Mouse (Mus musculus): Measurements from ENCODE around the gene Crcp. TPM values are rescaled to one million over a fixed set of nuclear protein-coding genes. Genes with fewer than 3 reads are reported as not detected.

The Crcp gene
- polyA plus RNA-seq, 1 experiment from 2014 or later = 20.8 TPM

- Histone ChIP-seq H3K9me3 (ENCODE audit: low read length) (no peaks in the 10 kb centered on the region), H3K4me2 (ENCODE audit: low read depth, low read length) (no peak overlapping the region), H3K4me3 (ENCODE audit: low read depth, low read length) (no peak overlapping the region), H3K27ac (ENCODE audit: low read depth) (peak overlapping the region; percentile 65; the same call in 1 of the 2 replicates), H3K36me3 (replicated peaks; ENCODE audit: insufficient read depth, low read length) (peaks cover 9% of the 10 kb centered on the region; the same call in 1 of the 2 replicates), H3K9ac (replicated peaks) (no peak overlapping the region), H3K27me3 (ENCODE audit: insufficient read depth, low read length) (no peaks in the 10 kb centered on the region), H3K4me1 (ENCODE audit: insufficient read depth) (peaks cover 4% of the 10 kb centered on the region; the same call in 1 of the 2 replicates)
- 74% methylated on average over 12 of the region's 12 CpGs for WGBS (ENCODE audit: insufficient replicate concordance)
- DNase-seq (no peak), ATAC-seq (peak; percentile 28; the same call in 1 of the 2 replicates)
- TF ChIP-seq EP300 (IDR thresholded peaks at IDR 0.05; ENCODE audit: low read depth) = no peak
Measured at GRCm38 (mm10) chr5:130059413-130060328, 30.6 kb downstream of the Crcp start.

- Histone ChIP-seq H3K27me3 (ENCODE audit: insufficient read depth, low read length) (no peaks in the 10 kb centered on the region), H3K9me3 (ENCODE audit: low read length) (no peaks in the 10 kb centered on the region), H3K4me1 (ENCODE audit: insufficient read depth) (peaks cover 4% of the 10 kb centered on the region; the same call in 1 of the 2 replicates), H3K4me3 (ENCODE audit: low read depth, low read length) (no peak overlapping the region), H3K9ac (replicated peaks) (no peak overlapping the region), H3K27ac (ENCODE audit: low read depth) (peak overlapping the region; percentile 65; the same call in 1 of the 2 replicates), H3K36me3 (replicated peaks; ENCODE audit: insufficient read depth, low read length) (peaks cover 9% of the 10 kb centered on the region; the same call in 1 of the 2 replicates), H3K4me2 (ENCODE audit: low read depth, low read length) (no peak overlapping the region)
- WGBS (ENCODE audit: insufficient replicate concordance) = 64% methylated on average over 4 of the region's 4 CpGs
- ATAC-seq = peak; percentile 41; the same call in 1 of the 2 replicates
- TF ChIP-seq EP300 (IDR thresholded peaks at IDR 0.05; ENCODE audit: low read depth) (no peak), CTCF (IDR thresholded peaks at IDR 0.05; ENCODE audit: low read depth) (no peak)
- no peak for DNase-seq
Measured at GRCm38 (mm10) chr5:130060329-130060665, 31.2 kb downstream of the Crcp start.

DNA sequence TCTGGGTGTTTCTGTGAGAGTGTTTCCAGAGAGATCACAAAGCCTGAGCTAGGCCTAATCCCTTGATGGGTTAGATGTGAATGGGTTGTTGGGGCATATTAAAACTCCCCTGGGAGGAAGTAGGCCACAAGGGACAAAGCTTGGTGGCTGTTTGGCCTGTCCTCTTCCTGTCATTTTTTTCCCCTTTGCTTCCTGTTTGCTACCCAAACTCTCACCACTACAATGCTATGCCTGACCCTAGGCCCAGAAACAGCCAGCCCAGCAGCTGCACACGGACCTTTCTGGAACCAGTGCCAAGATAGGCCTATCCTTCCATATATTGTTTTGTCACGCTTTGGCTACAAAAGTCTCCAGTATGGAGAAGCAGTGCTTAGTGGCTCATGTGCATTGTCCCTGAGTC lies 33.0 kb downstream of the Crcp start:
- ATAC-seq = 0 out of 2 replicates have a peak, but pooled peaks have one; percentile 32
- TF ChIP-seq EP300 (IDR thresholded peaks at IDR 0.05; ENCODE audit: low read depth) = no peak
- TF ChIP-seq CTCF (IDR thresholded peaks at IDR 0.05; ENCODE audit: low read depth) = no peak
- H3K9ac ChIP-seq (replicated peaks) = no peak overlapping the region
- H3K4me3 ChIP-seq (ENCODE audit: low read depth, low read length) = no peak overlapping the region
- no peak overlapping the region for H3K4me2 ChIP-seq (ENCODE audit: low read depth, low read length)
- H3K27ac ChIP-seq (ENCODE audit: low read depth) = peak overlapping the region; percentile 30; the same call in 1 of the 2 replicates
- peaks cover 4% of the 10 kb centered on the region; the same call in 1 of the 2 replicates for H3K4me1 ChIP-seq (ENCODE audit: insufficient read depth)
- peaks cover 3% of the 10 kb centered on the region; the same call in 1 of the 2 replicates for H3K9me3 ChIP-seq (ENCODE audit: low read length)
- H3K36me3 ChIP-seq (replicated peaks; ENCODE audit: insufficient read depth, low read length) = peaks cover 9% of the 10 kb centered on the region; the same call in 1 of the 2 replicates
- no peaks in the 10 kb centered on the region for H3K27me3 ChIP-seq (ENCODE audit: insufficient read depth, low read length)
- WGBS (ENCODE audit: insufficient replicate concordance) = 48% methylated on average over 2 of the region's 2 CpGs
- no peak for DNase-seq

DNA sequence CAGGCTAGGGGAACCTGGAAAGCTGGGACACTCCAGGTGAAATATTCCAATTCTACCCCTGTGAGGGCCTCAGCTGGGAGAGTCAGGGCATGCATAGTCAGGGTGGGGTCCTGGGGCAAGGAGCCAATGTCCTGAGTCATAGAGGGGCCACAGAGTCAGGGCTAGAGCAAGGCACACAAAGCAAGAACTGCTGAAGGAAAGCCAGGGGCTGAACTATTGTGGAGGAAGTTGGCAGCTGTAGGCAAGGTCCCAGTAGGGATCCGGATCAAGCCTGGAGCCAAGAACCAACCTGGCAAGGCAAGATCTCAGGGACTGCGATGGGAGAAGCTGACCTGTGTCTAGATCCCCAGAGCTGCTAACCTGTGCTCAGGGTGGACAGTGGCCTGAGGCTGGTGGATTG lies 34.7 kb downstream of the Crcp start:
- H3K9me3 ChIP-seq (ENCODE audit: low read length) = peaks cover 3% of the 10 kb centered on the region; the same call in 1 of the 2 replicates
- peaks cover 9% of the 10 kb centered on the region; the same call in 1 of the 2 replicates for H3K36me3 ChIP-seq (replicated peaks; ENCODE audit: insufficient read depth, low read length)
- no peak overlapping the region for H3K4me2 ChIP-seq (ENCODE audit: low read depth, low read length)
- H3K9ac ChIP-seq (replicated peaks) = no peak overlapping the region
- no peak overlapping the region for H3K4me3 ChIP-seq (ENCODE audit: low read depth, low read length)
- H3K4me1 ChIP-seq (ENCODE audit: insufficient read depth) = peaks cover 4% of the 10 kb centered on the region; the same call in 1 of the 2 replicates
- WGBS (ENCODE audit: insufficient replicate concordance) = 76% methylated on average over 2 of the region's 2 CpGs
- no peak for ATAC-seq
- no peaks in the 10 kb centered on the region for H3K27me3 ChIP-seq (ENCODE audit: insufficient read depth, low read length)
- TF ChIP-seq EP300 (IDR thresholded peaks at IDR 0.05; ENCODE audit: low read depth) (no peak), CTCF (IDR thresholded peaks at IDR 0.05; ENCODE audit: low read depth) (no peak)
- no peak overlapping the region for H3K27ac ChIP-seq (ENCODE audit: low read depth)
- no peak for DNase-seq

- Histone ChIP-seq H3K4me1 (ENCODE audit: insufficient read depth) (no peaks in the 10 kb centered on the region), H3K4me2 (ENCODE audit: low read depth, low read length) (no peak overlapping the region), H3K27ac (ENCODE audit: low read depth) (no peak overlapping the region), H3K36me3 (replicated peaks; ENCODE audit: insufficient read depth, low read length) (no peaks in the 10 kb centered on the region), H3K9ac (replicated peaks) (no peak overlapping the region), H3K27me3 (ENCODE audit: insufficient read depth, low read length) (no peaks in the 10 kb centered on the region), H3K4me3 (ENCODE audit: low read depth, low read length) (no peak overlapping the region), H3K9me3 (ENCODE audit: low read length) (peaks cover 3% of the 10 kb centered on the region)
- TF ChIP-seq CTCF (IDR thresholded peaks at IDR 0.05; ENCODE audit: low read depth) = peak; percentile 72
- no peak for TF ChIP-seq EP300 (IDR thresholded peaks at IDR 0.05; ENCODE audit: low read depth)
- 90% methylated on average over 1 of the region's 1 CpGs for WGBS (ENCODE audit: insufficient replicate concordance)
- ATAC-seq = no peak
- no peak for DNase-seq
Measured at GRCm38 (mm10) chr5:130065579-130065978, 36.5 kb downstream of the Crcp start.

DNA sequence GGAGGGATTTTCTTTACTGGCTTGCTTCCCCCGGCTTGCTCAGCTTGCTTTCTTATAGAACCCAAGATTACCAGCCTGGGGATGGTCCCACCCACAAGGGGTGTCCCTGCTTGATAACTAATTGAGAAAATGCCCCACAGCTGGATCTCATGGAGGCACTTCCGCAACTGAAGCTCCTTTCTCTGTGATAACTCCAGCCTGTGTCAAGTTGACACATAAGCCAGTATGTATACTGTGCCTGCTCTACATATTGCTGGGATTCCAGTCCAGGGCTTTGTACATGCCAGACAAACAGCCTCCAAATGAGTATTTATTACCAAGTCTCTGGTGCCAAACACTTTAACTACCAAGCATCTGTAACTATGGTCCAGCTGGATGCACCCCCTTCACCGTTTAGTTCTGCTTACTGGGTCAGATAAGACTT lies 38.8 kb downstream of the Crcp start:
- TF ChIP-seq EP300 (IDR thresholded peaks at IDR 0.05; ENCODE audit: low read depth) (no peak), CTCF (IDR thresholded peaks at IDR 0.05; ENCODE audit: low read depth) (no peak)
- no peaks in the 10 kb centered on the region for H3K27me3 ChIP-seq (ENCODE audit: insufficient read depth, low read length)
- H3K27ac ChIP-seq (ENCODE audit: low read depth) = no peak overlapping the region
- DNase-seq (no peak), ATAC-seq (peak; percentile 68)
- 40% methylated on average over 3 of the region's 3 CpGs for WGBS (ENCODE audit: insufficient replicate concordance)
- no peak overlapping the region for H3K9ac ChIP-seq (replicated peaks)
- no peaks in the 10 kb centered on the region for H3K36me3 ChIP-seq (replicated peaks; ENCODE audit: insufficient read depth, low read length)
- H3K4me1 ChIP-seq (ENCODE audit: insufficient read depth) = no peaks in the 10 kb centered on the region
- H3K4me2 ChIP-seq (ENCODE audit: low read depth, low read length) = no peak overlapping the region
- no peak overlapping the region for H3K4me3 ChIP-seq (ENCODE audit: low read depth, low read length)
- H3K9me3 ChIP-seq (ENCODE audit: low read length) = peaks cover 3% of the 10 kb centered on the region

All from liver, postnatal 0 days (tissue).